Mouse (Mus musculus) neural tube, embryonic 12.5 days (tissue): ENCODE measurements around the gene Itgb2. TPM values are rescaled to one million over a fixed set of nuclear protein-coding genes. Genes with fewer than 3 reads are reported as not detected.

Source experiments
- ATAC-seq: fragments of 200-750 bp; cut with Nextera tagmentation; 2 replicates; pipeline ENCODE4 v1.8.0; 2017; ENCODE audit warnings: low read depth, mild to moderate bottlenecking, moderate TSS enrichment, moderate library complexity; ENCODE audit not compliant: low FRiP score
- H3K27ac ChIP-seq: fragments of 300-500 bp; sonication (generic); 2 replicates; pipeline ENCODE4 v1.5.1; 2016
- H3K27me3 ChIP-seq: fragments of 300-500 bp; sonication (generic); replicated peaks from 2 replicates; pipeline ENCODE4 v1.6.1; 2016; ENCODE audit warnings: mild to moderate bottlenecking
- H3K36me3 ChIP-seq: fragments of 300-500 bp; sonication (generic); 2 replicates; pipeline ENCODE4 v1.6.1; 2016; ENCODE audit warnings: mild to moderate bottlenecking
- H3K4me1 ChIP-seq: fragments of 300-500 bp; sonication (generic); 2 replicates; pipeline ENCODE4 v1.6.1; 2016
- H3K4me2 ChIP-seq: fragments of 300-500 bp; sonication (generic); replicated peaks from 2 replicates; pipeline ENCODE4 v1.6.1; 2016; ENCODE audit warnings: mild to moderate bottlenecking
- H3K4me3 ChIP-seq: fragments of 300-500 bp; sonication (generic); 2 replicates; pipeline ENCODE4 v1.5.1; 2016
- H3K9ac ChIP-seq: fragments of 300-500 bp; sonication (generic); 2 replicates; pipeline ENCODE4 v1.6.1; 2016; ENCODE audit warnings: mild to moderate bottlenecking
- H3K9me3 ChIP-seq: fragments of 300-500 bp; sonication (generic); 2 replicates; pipeline ENCODE4 v1.6.1; 2016; ENCODE audit warnings: mild to moderate bottlenecking
- WGBS: fragments of 180-500 bp; shearing (Covaris S2); methylation state at CpG from one replicate; pipeline ENCODE4 v1.1.7; 2016; 5-methylcytosine and 5-hydroxymethylcytosine counted together
- polyA plus RNA-seq: library from polyadenylated mRNA; unstranded; fragments of >200 nt; fragmentation: Nextera tagmentation; extraction: Ambion mirVana; gene quantifications from 2 replicates; pipeline ENCODE4 v1.2.1, GENCODE M21; 2016

Itgb2 gene
- polyA plus RNA-seq, 1 experiment from 2014 or later: 1.4 TPM

- 90% methylated on average over 5 of the region's 5 CpGs for WGBS
- H3K9ac ChIP-seq: no peak overlapping the region
- ATAC-seq: no peak
- H3K36me3 ChIP-seq: no peaks in the 10 kb centered on the region
- H3K27ac ChIP-seq: no peak overlapping the region
- no peak overlapping the region for H3K4me3 ChIP-seq
- peaks cover 13% of the 10 kb centered on the region for H3K4me1 ChIP-seq
- no peaks in the 10 kb centered on the region for H3K9me3 ChIP-seq
- no peak overlapping the region for H3K4me2 ChIP-seq
- 0 out of 2 replicates have a peak, but pooled peaks cover 3% of the 10 kb centered on the region for H3K27me3 ChIP-seq
These were observed 9.6 kb upstream of the Itgb2 start for GRCm38 (mm10) chr10:77520497-77520896.

- H3K27ac ChIP-seq: no peak overlapping the region
- peak overlapping the region; percentile 18; the same call in 1 of the 2 replicates for H3K4me3 ChIP-seq
- H3K4me1 ChIP-seq: 0 out of 2 replicates have a peak, but pooled peaks cover under 1% of the 10 kb centered on the region
- H3K27me3 ChIP-seq: 0 out of 2 replicates have a peak, but pooled peaks cover 3% of the 10 kb centered on the region
- H3K4me2 ChIP-seq: peak overlapping the region; percentile 56
- peak overlapping the region; percentile 45 for H3K9ac ChIP-seq
- WGBS: 16% methylated on average over 18 of the region's 18 CpGs
- no peaks in the 10 kb centered on the region for H3K36me3 ChIP-seq
- H3K9me3 ChIP-seq: no peaks in the 10 kb centered on the region
- ATAC-seq: no peak
These were observed 7.9 kb upstream of the Itgb2 start for GRCm38 (mm10) chr10:77522021-77522731.

- no peaks in the 10 kb centered on the region for H3K4me1 ChIP-seq
- peak overlapping the region; percentile 56 for H3K4me2 ChIP-seq
- 56% methylated on average over 12 of the region's 12 CpGs for WGBS
- peak overlapping the region; percentile 18; the same call in 1 of the 2 replicates for H3K4me3 ChIP-seq
- no peaks in the 10 kb centered on the region for H3K36me3 ChIP-seq
- no peak for ATAC-seq
- H3K27ac ChIP-seq: no peak overlapping the region
- H3K9ac ChIP-seq: peak overlapping the region; percentile 45; the same call in 1 of the 2 replicates
- 0 out of 2 replicates have a peak, but pooled peaks cover 3% of the 10 kb centered on the region for H3K27me3 ChIP-seq
- H3K9me3 ChIP-seq: no peaks in the 10 kb centered on the region
These were observed 7.3 kb upstream of the Itgb2 start for GRCm38 (mm10) chr10:77522746-77523145.

GRCm38 (mm10) chr10:77523321-77523720, 6.7 kb upstream of the Itgb2 start:
- Histone ChIP-seq H3K4me2 (no peak overlapping the region), H3K4me1 (no peaks in the 10 kb centered on the region), H3K4me3 (no peak overlapping the region), H3K27ac (no peak overlapping the region), H3K36me3 (no peaks in the 10 kb centered on the region), H3K27me3 (0 out of 2 replicates have a peak, but pooled peaks cover 3% of the 10 kb centered on the region), H3K9me3 (no peaks in the 10 kb centered on the region), H3K9ac (no peak overlapping the region)
- WGBS: 83% methylated on average over 7 of the region's 7 CpGs
- no peak for ATAC-seq

GRCm38 (mm10) chr10:77526488-77526887, 3.6 kb upstream of the Itgb2 start:
- ATAC-seq: no peak
- no peaks in the 10 kb centered on the region for H3K9me3 ChIP-seq
- 84% methylated on average over 2 of the region's 2 CpGs for WGBS
- no peaks in the 10 kb centered on the region for H3K36me3 ChIP-seq
- no peak overlapping the region for H3K27ac ChIP-seq
- H3K4me2 ChIP-seq: no peak overlapping the region
- no peaks in the 10 kb centered on the region for H3K4me1 ChIP-seq
- 0 out of 2 replicates have a peak, but pooled peaks cover 3% of the 10 kb centered on the region for H3K27me3 ChIP-seq
- H3K4me3 ChIP-seq: no peak overlapping the region
- no peak overlapping the region for H3K9ac ChIP-seq

- H3K9ac ChIP-seq: no peak overlapping the region
- WGBS: 93% methylated on average over 6 of the region's 6 CpGs
- no peak overlapping the region for H3K4me2 ChIP-seq
- H3K27ac ChIP-seq: no peak overlapping the region
- no peaks in the 10 kb centered on the region for H3K9me3 ChIP-seq
- H3K4me3 ChIP-seq: no peak overlapping the region
- no peaks in the 10 kb centered on the region for H3K4me1 ChIP-seq
- no peaks in the 10 kb centered on the region for H3K36me3 ChIP-seq
- ATAC-seq: no peak
- no peaks in the 10 kb centered on the region for H3K27me3 ChIP-seq
These were observed 1.4 kb upstream of the Itgb2 start for GRCm38 (mm10) chr10:77528634-77529033.

GRCm38 (mm10) chr10:77531026-77532019, 1.3 kb downstream of the Itgb2 start:
- Histone ChIP-seq H3K9ac (no peak overlapping the region), H3K36me3 (no peaks in the 10 kb centered on the region), H3K4me2 (no peak overlapping the region), H3K4me3 (no peak overlapping the region), H3K9me3 (no peaks in the 10 kb centered on the region), H3K27me3 (no peaks in the 10 kb centered on the region), H3K27ac (no peak overlapping the region), H3K4me1 (no peaks in the 10 kb centered on the region)
- ATAC-seq: no peak
- 85% methylated on average over 6 of the region's 6 CpGs for WGBS

- H3K36me3 ChIP-seq: no peaks in the 10 kb centered on the region
- H3K9me3 ChIP-seq: no peaks in the 10 kb centered on the region
- WGBS: 79% methylated on average over 1 of the region's 1 CpGs
- H3K27me3 ChIP-seq: no peaks in the 10 kb centered on the region
- H3K4me2 ChIP-seq: no peak overlapping the region
- no peaks in the 10 kb centered on the region for H3K4me1 ChIP-seq
- no peak overlapping the region for H3K4me3 ChIP-seq
- H3K27ac ChIP-seq: no peak overlapping the region
- no peak for ATAC-seq
- no peak overlapping the region for H3K9ac ChIP-seq
These were observed 2.0 kb downstream of the Itgb2 start for GRCm38 (mm10) chr10:77532020-77532413.

- no peaks in the 10 kb centered on the region for H3K9me3 ChIP-seq
- no peaks in the 10 kb centered on the region for H3K27me3 ChIP-seq
- no peak overlapping the region for H3K9ac ChIP-seq
- H3K4me1 ChIP-seq: no peaks in the 10 kb centered on the region
- H3K4me2 ChIP-seq: no peak overlapping the region
- no peak overlapping the region for H3K4me3 ChIP-seq
- no peaks in the 10 kb centered on the region for H3K36me3 ChIP-seq
- ATAC-seq: no peak
- WGBS: 71% methylated on average over 8 of the region's 8 CpGs
- no peak overlapping the region for H3K27ac ChIP-seq
These were observed 6.7 kb downstream of the Itgb2 start for GRCm38 (mm10) chr10:77536727-77537126.

- no peak for ATAC-seq
- Histone ChIP-seq H3K36me3 (no peaks in the 10 kb centered on the region), H3K9me3 (no peaks in the 10 kb centered on the region), H3K9ac (no peak overlapping the region), H3K27me3 (no peaks in the 10 kb centered on the region), H3K27ac (no peak overlapping the region), H3K4me1 (no peaks in the 10 kb centered on the region), H3K4me2 (no peak overlapping the region), H3K4me3 (no peak overlapping the region)
- WGBS: 87% methylated on average over 11 of the region's 11 CpGs
These were observed 7.5 kb downstream of the Itgb2 start for GRCm38 (mm10) chr10:77537215-77538209.

GRCm38 (mm10) chr10:77539320-77539945, 9.4 kb downstream of the Itgb2 start:
- 81% methylated on average over 7 of the region's 7 CpGs for WGBS
- H3K4me3 ChIP-seq: no peak overlapping the region
- ATAC-seq: no peak
- no peak overlapping the region for H3K9ac ChIP-seq
- no peaks in the 10 kb centered on the region for H3K4me1 ChIP-seq
- H3K27ac ChIP-seq: no peak overlapping the region
- no peaks in the 10 kb centered on the region for H3K27me3 ChIP-seq
- no peaks in the 10 kb centered on the region for H3K9me3 ChIP-seq
- H3K4me2 ChIP-seq: no peak overlapping the region
- no peaks in the 10 kb centered on the region for H3K36me3 ChIP-seq
